Mouse (Mus musculus): ENCODE results near the gene Lhfpl5. TPM values are rescaled to one million over a fixed set of nuclear protein-coding genes. Genes with fewer than 3 reads are reported as not detected.

The Lhfpl5 gene
- polyA plus RNA-seq, 1 experiment: 20.4 TPM

GRCm38 (mm10) chr17:28600780-28601179 lies 25.3 kb downstream of the Lhfpl5 start:
- no peaks in the 10 kb centered on the region for H3K4me1 ChIP-seq (ENCODE audit: control insufficient read depth, insufficient read depth, low read length)
- TF ChIP-seq CTCF (IDR thresholded peaks at IDR 0.05; ENCODE audit: borderline replicate concordance, insufficient read depth, low read depth, low read length) (no peak), POLR2A (IDR thresholded peaks at IDR 0.05; ENCODE audit: borderline replicate concordance, insufficient read depth, low read length) (no peak)
- no peak overlapping the region for H3K27ac ChIP-seq (ENCODE audit: insufficient read depth, low read length)
- 86% methylated on average over 5 of the region's 5 CpGs for WGBS
- DNase-seq: no peak
- no peak overlapping the region for H3K4me3 ChIP-seq (replicated peaks; ENCODE audit: insufficient read depth, low read depth, low read length)
- H3K27me3 ChIP-seq (ENCODE audit: control insufficient read depth, insufficient read depth, low read length): no peaks in the 10 kb centered on the region

DNA sequence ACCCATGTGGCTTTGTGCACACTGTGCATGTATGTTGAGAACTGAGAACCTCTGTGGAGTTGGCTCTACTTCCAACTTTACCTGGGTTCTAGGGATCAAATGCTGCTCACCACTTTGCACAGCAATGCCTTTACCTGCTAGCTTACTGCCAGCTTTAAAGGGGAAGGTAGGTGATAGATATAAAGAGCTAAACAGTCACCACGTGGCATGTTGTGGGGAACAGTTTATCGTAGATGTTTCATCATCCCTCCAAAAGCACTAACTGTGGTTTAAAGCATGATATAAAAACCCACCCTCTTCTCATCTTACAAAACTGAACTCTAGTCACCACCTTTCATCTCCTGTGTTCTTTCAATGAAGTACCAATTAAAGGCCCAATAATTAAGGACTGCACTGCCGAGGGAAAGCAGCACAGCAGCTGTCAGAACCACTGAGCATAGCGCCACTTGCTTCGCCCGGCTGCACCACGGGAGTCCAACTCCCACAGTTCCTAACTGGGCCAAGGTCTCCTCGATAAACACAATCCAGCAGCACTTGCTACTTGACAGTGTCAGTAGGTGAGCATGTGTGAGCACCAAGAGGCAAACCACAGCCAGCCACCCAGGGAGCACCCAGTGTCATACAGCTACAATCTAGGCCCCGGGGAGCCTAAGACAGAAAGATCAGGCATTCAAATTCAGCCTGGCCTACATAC lies 26.3 kb downstream of the Lhfpl5 start:
- no peak for TF ChIP-seq POLR2A (IDR thresholded peaks at IDR 0.05; ENCODE audit: borderline replicate concordance, insufficient read depth, low read length)
- TF ChIP-seq CTCF (IDR thresholded peaks at IDR 0.05; ENCODE audit: borderline replicate concordance, insufficient read depth, low read depth, low read length): no peak
- Histone ChIP-seq H3K27me3 (ENCODE audit: control insufficient read depth, insufficient read depth, low read length) (no peaks in the 10 kb centered on the region), H3K27ac (ENCODE audit: insufficient read depth, low read length) (no peak overlapping the region), H3K4me1 (ENCODE audit: control insufficient read depth, insufficient read depth, low read length) (no peaks in the 10 kb centered on the region), H3K4me3 (replicated peaks; ENCODE audit: insufficient read depth, low read depth, low read length) (no peak overlapping the region)
- WGBS: 58% methylated on average over 9 of the region's 9 CpGs
- no peak for DNase-seq

DNA sequence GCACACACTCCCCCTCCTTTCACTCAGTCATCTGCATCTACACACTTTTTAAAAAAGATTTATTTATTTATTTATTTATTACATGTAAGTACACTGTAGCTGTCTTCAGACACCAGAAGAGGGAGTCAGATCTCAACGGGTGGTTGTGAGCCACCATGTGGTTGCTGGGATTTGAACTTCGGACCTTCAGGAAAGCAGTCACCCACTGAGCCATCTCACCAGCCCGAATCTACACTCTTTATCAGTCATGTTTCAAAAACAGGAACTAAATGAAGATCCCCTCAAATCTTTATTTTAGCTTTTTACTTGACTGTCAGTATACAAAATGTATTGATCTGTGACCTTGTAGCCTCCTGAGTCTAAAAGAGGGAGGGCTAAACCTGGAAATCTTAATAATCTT lies 34.1 kb downstream of the Lhfpl5 start:
- WGBS: 73% methylated on average over 3 of the region's 3 CpGs
- TF ChIP-seq POLR2A (IDR thresholded peaks at IDR 0.05; ENCODE audit: borderline replicate concordance, insufficient read depth, low read length): no peak
- TF ChIP-seq CTCF (IDR thresholded peaks at IDR 0.05; ENCODE audit: borderline replicate concordance, insufficient read depth, low read depth, low read length): no peak

DNA sequence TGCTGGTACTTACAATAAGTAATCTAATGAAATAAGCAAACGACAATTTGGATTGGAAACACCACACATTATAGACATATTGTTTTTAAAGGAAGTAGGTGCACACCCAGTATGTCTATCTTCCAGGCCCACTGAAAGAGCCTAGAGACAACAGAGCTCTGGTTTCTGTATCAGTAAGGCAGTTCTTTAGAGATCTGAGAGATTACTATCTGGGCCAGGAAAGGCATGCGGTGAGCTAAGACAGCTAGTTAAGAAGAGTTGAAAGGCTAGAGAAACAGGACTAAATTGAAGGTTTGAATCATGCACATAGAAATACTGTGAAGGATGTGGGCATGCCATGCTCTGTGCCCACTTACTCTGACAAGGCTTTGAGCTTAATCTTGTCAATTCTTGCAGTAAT lies 37.2 kb downstream of the Lhfpl5 start:
- no peak for TF ChIP-seq CTCF (IDR thresholded peaks at IDR 0.05; ENCODE audit: borderline replicate concordance, insufficient read depth, low read depth, low read length)
- no peak for TF ChIP-seq POLR2A (IDR thresholded peaks at IDR 0.05; ENCODE audit: borderline replicate concordance, insufficient read depth, low read length)
- H3K27me3 ChIP-seq (ENCODE audit: control insufficient read depth, insufficient read depth, low read length): no peaks in the 10 kb centered on the region
- no peak overlapping the region for H3K4me3 ChIP-seq (replicated peaks; ENCODE audit: insufficient read depth, low read depth, low read length)
- no peak overlapping the region for H3K27ac ChIP-seq (ENCODE audit: insufficient read depth, low read length)
- 88% methylated on average over 2 of the region's 2 CpGs for WGBS
- DNase-seq: no peak
- no peaks in the 10 kb centered on the region for H3K4me1 ChIP-seq (ENCODE audit: control insufficient read depth, insufficient read depth, low read length)

More for the DNA sequence above, 34.1 kb downstream of the Lhfpl5 start:
- Histone ChIP-seq H3K27ac (ENCODE audit: insufficient read depth, low read length) (no peak overlapping the region), H3K4me1 (ENCODE audit: control insufficient read depth, insufficient read depth, low read length) (no peaks in the 10 kb centered on the region), H3K4me3 (replicated peaks; ENCODE audit: insufficient read depth, low read depth, low read length) (no peak overlapping the region), H3K27me3 (ENCODE audit: control insufficient read depth, insufficient read depth, low read length) (no peaks in the 10 kb centered on the region)
- DNase-seq: no peak

- DNase-seq: no peak
- no peaks in the 10 kb centered on the region for H3K4me1 ChIP-seq (ENCODE audit: control insufficient read depth, insufficient read depth, low read length)
- 84% methylated on average over 6 of the region's 6 CpGs for WGBS
- no peak overlapping the region for H3K27ac ChIP-seq (ENCODE audit: insufficient read depth, low read length)
- H3K27me3 ChIP-seq (ENCODE audit: control insufficient read depth, insufficient read depth, low read length): no peaks in the 10 kb centered on the region
- H3K4me3 ChIP-seq (replicated peaks; ENCODE audit: insufficient read depth, low read depth, low read length): no peak overlapping the region
- no peak for TF ChIP-seq CTCF (IDR thresholded peaks at IDR 0.05; ENCODE audit: borderline replicate concordance, insufficient read depth, low read depth, low read length)
- TF ChIP-seq POLR2A (IDR thresholded peaks at IDR 0.05; ENCODE audit: borderline replicate concordance, insufficient read depth, low read length): no peak
Measured at GRCm38 (mm10) chr17:28613096-28613495, 37.7 kb downstream of the Lhfpl5 start.

GRCm38 (mm10) chr17:28615332-28615731 lies 39.9 kb downstream of the Lhfpl5 start:
- H3K4me3 ChIP-seq (replicated peaks; ENCODE audit: insufficient read depth, low read depth, low read length): no peak overlapping the region
- peaks cover 2% of the 10 kb centered on the region; the same call in 1 of the 2 replicates for H3K4me1 ChIP-seq (ENCODE audit: control insufficient read depth, insufficient read depth, low read length)
- DNase-seq: no peak
- 77% methylated on average over 4 of the region's 4 CpGs for WGBS
- TF ChIP-seq CTCF (IDR thresholded peaks at IDR 0.05; ENCODE audit: borderline replicate concordance, insufficient read depth, low read depth, low read length) (no peak), POLR2A (IDR thresholded peaks at IDR 0.05; ENCODE audit: borderline replicate concordance, insufficient read depth, low read length) (no peak)
- no peak overlapping the region for H3K27ac ChIP-seq (ENCODE audit: insufficient read depth, low read length)
- H3K27me3 ChIP-seq (ENCODE audit: control insufficient read depth, insufficient read depth, low read length): no peaks in the 10 kb centered on the region

- H3K27me3 ChIP-seq (ENCODE audit: control insufficient read depth, insufficient read depth, low read length): no peaks in the 10 kb centered on the region
- peaks cover 7% of the 10 kb centered on the region for H3K4me1 ChIP-seq (ENCODE audit: control insufficient read depth, insufficient read depth, low read length)
- 93% methylated on average over 10 of the region's 10 CpGs for WGBS
- H3K4me3 ChIP-seq (replicated peaks; ENCODE audit: insufficient read depth, low read depth, low read length): no peak overlapping the region
- H3K27ac ChIP-seq (ENCODE audit: insufficient read depth, low read length): no peak overlapping the region
- no peak for DNase-seq
- no peak for TF ChIP-seq POLR2A (IDR thresholded peaks at IDR 0.05; ENCODE audit: borderline replicate concordance, insufficient read depth, low read length)
- TF ChIP-seq CTCF (IDR thresholded peaks at IDR 0.05; ENCODE audit: borderline replicate concordance, insufficient read depth, low read depth, low read length): no peak
Measured at GRCm38 (mm10) chr17:28617636-28618035, 42.2 kb downstream of the Lhfpl5 start.

DNA sequence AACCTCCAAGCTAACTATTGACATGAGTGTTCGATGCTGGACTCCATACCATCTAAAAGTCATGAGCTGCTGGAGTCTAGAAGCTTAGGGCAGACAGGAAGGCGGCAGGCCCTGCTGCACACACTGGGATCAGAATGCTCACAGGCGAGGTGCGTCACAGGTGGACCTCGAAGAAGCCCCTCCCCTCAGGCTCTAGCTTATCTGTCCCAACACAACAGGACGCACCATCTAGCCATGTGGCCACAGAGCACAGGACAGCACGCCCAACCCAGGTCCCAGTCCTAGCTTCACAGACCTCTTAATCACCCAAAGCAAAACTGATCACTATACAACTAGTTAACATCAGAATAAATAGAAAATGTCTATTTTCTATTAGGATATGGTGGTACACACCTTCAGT lies 42.7 kb downstream of the Lhfpl5 start:
- 89% methylated on average over 7 of the region's 7 CpGs for WGBS
- DNase-seq: no peak
- TF ChIP-seq POLR2A (IDR thresholded peaks at IDR 0.05; ENCODE audit: borderline replicate concordance, insufficient read depth, low read length) (no peak), CTCF (IDR thresholded peaks at IDR 0.05; ENCODE audit: borderline replicate concordance, insufficient read depth, low read depth, low read length) (no peak)

More for the DNA sequence above, 42.7 kb downstream of the Lhfpl5 start:
- Histone ChIP-seq H3K27me3 (ENCODE audit: control insufficient read depth, insufficient read depth, low read length) (no peaks in the 10 kb centered on the region), H3K4me1 (ENCODE audit: control insufficient read depth, insufficient read depth, low read length) (peaks cover 7% of the 10 kb centered on the region), H3K4me3 (replicated peaks; ENCODE audit: insufficient read depth, low read depth, low read length) (no peak overlapping the region), H3K27ac (ENCODE audit: insufficient read depth, low read length) (no peak overlapping the region)
